Mouse (Mus musculus): Measurements from ENCODE around the gene Nfkb1.

Gene Nfkb1

GRCm38 (mm10) chr3:135665777-135666259 is 25.5 kb downstream of the Nfkb1 start:
- no peak for DNase-seq

- peak; percentile 10 for DNase-seq
These were observed 29.0 kb downstream of the Nfkb1 start for GRCm38 (mm10) chr3:135662139-135662864.

GRCm38 (mm10) chr3:135661707-135662106 is 29.6 kb downstream of the Nfkb1 start:
- DNase-seq: peak; percentile 78

DNA sequence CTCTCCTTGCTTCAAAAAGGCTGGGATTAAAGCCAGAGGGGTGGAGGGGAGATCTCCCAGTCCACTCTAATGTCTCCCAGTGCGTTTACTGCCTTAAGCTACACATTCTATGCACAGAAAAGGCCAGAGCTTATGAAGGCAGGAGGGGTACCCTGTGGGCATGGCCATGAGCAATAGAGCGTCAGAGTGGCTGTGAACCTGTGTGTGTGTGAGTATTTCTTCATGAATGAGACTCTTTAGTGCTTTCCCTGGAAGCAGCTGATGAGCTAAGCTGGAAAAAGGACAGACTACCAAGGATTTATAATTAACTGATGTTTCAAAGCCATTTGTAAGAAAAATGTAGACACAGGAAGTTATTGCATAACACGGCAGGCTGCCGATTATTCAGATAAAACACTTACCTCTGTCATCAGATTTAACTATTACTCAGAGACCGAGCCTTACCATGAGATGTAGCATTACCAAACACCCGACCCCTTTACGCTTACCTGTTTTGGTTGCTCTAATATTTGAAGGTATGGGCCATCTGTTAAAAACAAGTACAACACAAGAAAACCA is 32.7 kb downstream of the Nfkb1 start:
- peak; percentile 74 for DNase-seq

GRCm38 (mm10) chr3:135656156-135656555 is 35.2 kb downstream of the Nfkb1 start:
- DNase-seq: peak; percentile 63

- peak; percentile 79 for DNase-seq
These were observed 40.4 kb downstream of the Nfkb1 start for GRCm38 (mm10) chr3:135650773-135651555.

DNA sequence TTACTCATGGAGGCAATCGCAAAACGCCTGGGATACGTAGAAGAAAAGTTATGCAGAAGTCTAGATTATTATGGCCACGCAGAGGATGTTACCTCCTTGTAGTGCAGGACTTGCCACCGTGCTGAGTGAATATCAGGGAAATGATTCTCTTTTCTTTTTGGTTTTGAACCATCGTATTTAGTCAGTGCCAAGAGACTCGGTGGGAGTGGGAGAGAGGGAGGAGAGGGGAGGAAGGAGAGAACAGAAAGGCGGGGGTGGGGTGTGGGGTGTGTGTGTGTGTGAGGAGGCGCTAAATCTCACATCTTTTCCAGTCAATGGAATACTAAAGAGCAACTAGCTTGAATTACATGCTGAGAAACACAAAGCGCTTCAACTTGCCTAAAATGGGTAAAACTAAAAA is 41.5 kb downstream of the Nfkb1 start:
- peak; percentile 74 for DNase-seq

GRCm38 (mm10) chr3:135648501-135648900 is 42.8 kb downstream of the Nfkb1 start:
- peak; percentile 59 for DNase-seq

DNA sequence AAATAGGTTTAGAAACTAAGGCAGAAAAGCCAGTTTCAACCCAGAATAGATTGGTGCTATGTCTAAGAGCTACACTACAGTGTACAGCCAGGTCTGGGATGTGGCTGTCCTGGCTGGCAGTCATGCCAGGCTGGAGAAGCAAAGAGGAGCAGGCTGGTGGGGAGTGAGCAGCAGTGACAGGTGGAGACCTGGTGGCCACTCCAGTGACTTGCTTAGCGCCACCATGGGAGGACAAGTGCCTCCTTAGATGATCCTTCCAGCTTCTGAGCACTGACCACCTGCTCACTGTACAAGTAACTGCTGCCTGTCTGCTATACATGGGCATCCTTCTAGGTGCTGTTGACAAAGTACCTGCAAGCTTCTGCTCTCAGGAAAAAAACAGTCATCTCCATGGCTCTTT is 44.7 kb downstream of the Nfkb1 start:
- DNase-seq: peak; percentile 80

DNA sequence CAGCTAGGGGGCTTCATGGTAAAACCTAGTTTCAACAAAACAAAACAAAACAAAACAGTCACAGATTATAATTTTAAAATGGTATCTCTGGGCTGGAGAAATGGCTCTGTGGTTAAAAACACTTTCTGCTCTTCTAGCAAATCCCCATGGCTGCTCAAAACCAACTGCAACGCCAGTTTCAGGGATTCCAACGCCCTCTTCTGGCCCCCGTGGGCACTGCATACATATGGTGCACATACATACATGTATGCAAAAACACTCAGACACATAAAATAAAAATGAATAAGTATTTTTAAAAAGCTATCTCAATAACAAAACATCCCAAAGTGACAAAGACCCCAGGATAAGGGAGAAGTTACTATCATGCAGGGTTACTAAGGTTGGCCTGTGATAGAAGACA is 46.4 kb downstream of the Nfkb1 start:
- peak; percentile 50 for DNase-seq

DNA sequence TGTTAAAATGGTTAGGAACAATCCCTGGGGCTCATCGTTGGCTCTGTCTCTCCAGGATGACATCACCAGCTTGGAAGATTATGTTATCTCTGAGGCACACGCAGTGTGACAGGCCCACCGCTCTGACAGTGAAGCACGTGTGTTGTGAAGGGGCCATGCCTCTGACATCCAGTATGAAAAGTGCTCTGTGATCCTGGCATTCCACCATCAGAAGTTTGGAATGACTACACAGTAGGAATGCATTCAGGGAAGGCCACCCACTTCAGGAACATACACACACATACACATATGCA is 49.8 kb downstream of the Nfkb1 start:
- peak; percentile 91 for DNase-seq

- DNase-seq: peak; percentile 87
These were observed 50.3 kb downstream of the Nfkb1 start for GRCm38 (mm10) chr3:135640856-135641622.

- peak; percentile 49 for DNase-seq
These were observed 51.1 kb downstream of the Nfkb1 start for GRCm38 (mm10) chr3:135640203-135640602.

GRCm38 (mm10) chr3:135637592-135637991 is 53.8 kb downstream of the Nfkb1 start:
- DNase-seq: peak; percentile 89

- peak; percentile 87 for DNase-seq
These were observed 54.9 kb downstream of the Nfkb1 start for GRCm38 (mm10) chr3:135636454-135636853.

- DNase-seq: peak; percentile 58
These were observed 55.5 kb downstream of the Nfkb1 start for GRCm38 (mm10) chr3:135635646-135636434.

DNA sequence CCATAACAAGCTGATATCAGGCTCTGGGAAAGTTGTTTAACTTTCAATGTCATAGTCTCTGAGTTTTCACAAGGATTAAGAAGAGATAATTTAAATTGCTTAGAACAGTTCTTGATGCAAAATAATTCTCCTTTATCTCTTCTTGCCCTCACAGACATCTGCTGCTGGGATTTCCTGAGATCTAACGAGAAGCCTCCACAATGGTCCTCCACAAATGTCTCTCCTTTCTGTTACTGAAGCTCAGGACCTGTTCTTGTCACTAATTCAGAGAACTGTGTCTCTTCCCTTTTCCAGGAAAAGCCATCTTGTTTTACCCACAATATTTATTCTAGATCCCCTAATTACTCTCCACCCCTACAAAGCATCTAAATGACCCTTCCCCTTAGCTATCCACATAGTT is 56.3 kb downstream of the Nfkb1 start:
- no peak for DNase-seq

- no peak for DNase-seq
These were observed 57.1 kb downstream of the Nfkb1 start for GRCm38 (mm10) chr3:135634275-135634674.

- no peak for DNase-seq
These were observed 59.5 kb downstream of the Nfkb1 start for GRCm38 (mm10) chr3:135631856-135632255.

- DNase-seq: no peak
These were observed 60.3 kb downstream of the Nfkb1 start for GRCm38 (mm10) chr3:135631096-135631457.

DNA sequence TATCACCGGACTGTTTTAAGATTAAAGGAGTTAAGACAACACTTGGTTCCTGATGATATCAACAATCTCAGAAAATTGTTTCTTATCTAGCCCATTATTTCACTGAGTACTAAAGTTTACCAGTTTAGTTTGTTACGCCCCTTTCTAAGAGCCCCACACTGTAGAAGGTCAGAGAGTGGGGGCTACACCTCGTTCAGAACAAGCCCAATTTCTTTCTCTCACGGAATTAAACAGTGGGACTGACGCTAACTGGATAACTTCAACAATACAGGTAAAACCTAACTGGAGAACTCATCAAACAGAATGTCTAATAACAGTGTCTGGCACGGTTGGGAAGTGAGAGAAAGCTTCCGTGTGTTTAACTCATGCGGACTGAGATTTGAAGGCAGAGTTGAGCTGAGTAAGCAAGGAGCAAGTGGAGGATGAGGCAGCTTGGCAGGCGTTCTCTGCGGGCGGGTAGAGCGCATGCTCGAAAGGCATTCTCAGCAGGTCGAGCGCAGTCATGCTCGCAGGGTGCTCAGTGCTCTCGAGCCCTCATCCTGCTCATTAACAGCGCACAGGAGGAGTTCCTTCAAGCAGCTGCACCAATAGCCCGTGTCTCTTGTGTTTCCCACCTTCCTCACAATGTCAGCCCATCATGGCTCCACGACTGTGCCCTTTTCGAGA is 60.8 kb downstream of the Nfkb1 start:
- no peak for DNase-seq

DNA sequence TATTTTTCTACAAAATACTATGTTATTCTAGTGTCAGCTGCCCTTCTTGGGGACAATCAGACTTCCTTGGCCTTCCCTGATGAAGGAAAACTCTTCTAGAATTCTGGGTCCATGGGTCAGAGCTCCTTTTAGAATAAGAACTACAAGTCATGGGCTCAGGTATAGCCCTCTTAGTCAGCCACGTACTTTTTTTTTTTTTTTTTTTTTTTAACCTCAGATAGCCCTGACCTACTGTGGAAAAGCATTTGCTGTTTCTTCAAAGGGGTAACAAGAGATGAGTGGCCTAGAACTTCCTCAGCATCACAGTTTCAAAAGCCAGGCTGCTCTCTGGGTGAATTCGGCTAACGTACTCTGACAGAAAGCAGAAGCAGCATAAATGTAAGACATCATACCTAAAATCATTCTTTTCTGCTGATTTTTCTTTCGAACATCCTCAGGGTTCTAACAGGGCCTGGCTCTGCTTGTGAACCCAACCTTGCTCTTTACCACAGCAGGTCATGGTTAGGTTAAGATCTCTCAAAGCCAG is 61.5 kb downstream of the Nfkb1 start:
- DNase-seq: no peak
